Mouse (Mus musculus) heart, embryonic 10.5 days (tissue): ENCODE results near the gene Acadvl. TPM values are rescaled to one million over a fixed set of nuclear protein-coding genes. Genes with fewer than 3 reads are reported as not detected.
A peak's percentile ranks its signal among the peaks of the same experiment; 100 is the strongest.

Experiments
- DNase-seq: peaks from one replicate; pipeline ENCODE4 v3.0.0-alpha.2; 2017; ENCODE audit warnings: low spot score
- H3K27ac ChIP-seq: fragments of 300-500 bp; sonication (generic); 2 replicates; pipeline ENCODE4 v1.5.1; 2016; ENCODE audit warnings: mild to moderate bottlenecking
- H3K27me3 ChIP-seq: fragments of 300-500 bp; sonication (generic); 2 replicates; pipeline ENCODE4 v1.6.1; 2016; ENCODE audit warnings: mild to moderate bottlenecking; ENCODE audit not compliant: poor library complexity, insufficient read depth, severe bottlenecking
- H3K36me3 ChIP-seq: fragments of 300-500 bp; sonication (generic); 2 replicates; pipeline ENCODE4 v1.6.1; 2016; ENCODE audit warnings: mild to moderate bottlenecking, moderate library complexity
- H3K4me1 ChIP-seq: fragments of 300-500 bp; sonication (generic); 2 replicates; pipeline ENCODE4 v1.6.1; 2016; ENCODE audit warnings: mild to moderate bottlenecking
- H3K4me3 ChIP-seq: fragments of 300-500 bp; sonication (generic); 2 replicates; pipeline ENCODE4 v1.5.1; 2016; ENCODE audit warnings: mild to moderate bottlenecking, moderate library complexity
- H3K9me3 ChIP-seq: fragments of 300-500 bp; sonication (generic); 2 replicates; pipeline ENCODE4 v1.6.1; 2016; ENCODE audit warnings: mild to moderate bottlenecking, moderate library complexity
- WGBS: fragments of 180-500 bp; shearing (Covaris S2); methylation state at CpG from one replicate; pipeline ENCODE4 v1.1.7; 2016; 5-methylcytosine and 5-hydroxymethylcytosine counted together
- polyA plus RNA-seq: library from polyadenylated mRNA; unstranded; fragments of >200 nt; fragmentation: Nextera tagmentation; extraction: Ambion mirVana; gene quantifications from 2 replicates; pipeline ENCODE4 v1.2.1, GENCODE M21; 2016

Gene Acadvl
- polyA plus RNA-seq, 1 experiment from 2014 or later = 79.1 TPM

GRCm38 (mm10) chr11:70040184-70040583 is 25.0 kb upstream of the Acadvl start:
- WGBS = 76% methylated on average over 7 of the region's 7 CpGs
- H3K27me3 ChIP-seq = no peaks in the 10 kb centered on the region
- peaks cover 5% of the 10 kb centered on the region for H3K4me1 ChIP-seq
- H3K4me3 ChIP-seq = no peak overlapping the region
- peaks cover 66% of the 10 kb centered on the region for H3K36me3 ChIP-seq
- H3K9me3 ChIP-seq = no peaks in the 10 kb centered on the region
- no peak overlapping the region for H3K27ac ChIP-seq
- DNase-seq = no peak

GRCm38 (mm10) chr11:70039631-70040030 is 24.4 kb upstream of the Acadvl start:
- DNase-seq = no peak
- H3K9me3 ChIP-seq = no peaks in the 10 kb centered on the region
- H3K4me1 ChIP-seq = peaks cover under 1% of the 10 kb centered on the region
- no peak overlapping the region for H3K27ac ChIP-seq
- 89% methylated on average over 10 of the region's 10 CpGs for WGBS
- peaks cover 63% of the 10 kb centered on the region for H3K36me3 ChIP-seq
- H3K27me3 ChIP-seq = no peaks in the 10 kb centered on the region
- H3K4me3 ChIP-seq = no peak overlapping the region

GRCm38 (mm10) chr11:70038174-70038573 is 23.0 kb upstream of the Acadvl start:
- H3K4me1 ChIP-seq = no peaks in the 10 kb centered on the region
- DNase-seq = no peak
- H3K27ac ChIP-seq = no peak overlapping the region
- 73% methylated on average over 7 of the region's 7 CpGs for WGBS
- H3K27me3 ChIP-seq = no peaks in the 10 kb centered on the region
- H3K36me3 ChIP-seq = peaks cover 53% of the 10 kb centered on the region
- no peaks in the 10 kb centered on the region for H3K9me3 ChIP-seq
- no peak overlapping the region for H3K4me3 ChIP-seq

- no peak overlapping the region for H3K27ac ChIP-seq
- no peak overlapping the region for H3K4me3 ChIP-seq
- 93% methylated on average over 11 of the region's 11 CpGs for WGBS
- H3K36me3 ChIP-seq = peaks cover 31% of the 10 kb centered on the region
- peaks cover 12% of the 10 kb centered on the region for H3K27me3 ChIP-seq
- H3K4me1 ChIP-seq = peaks cover 47% of the 10 kb centered on the region
- no peak for DNase-seq
- no peaks in the 10 kb centered on the region for H3K9me3 ChIP-seq
Measured at GRCm38 (mm10) chr11:70031321-70031670, 16.1 kb upstream of the Acadvl start.

- peaks cover 31% of the 10 kb centered on the region for H3K36me3 ChIP-seq
- 92% methylated on average over 28 of the region's 28 CpGs for WGBS
- peaks cover 52% of the 10 kb centered on the region for H3K4me1 ChIP-seq
- no peak overlapping the region for H3K27ac ChIP-seq
- no peak overlapping the region for H3K4me3 ChIP-seq
- DNase-seq = no peak
- peaks cover 12% of the 10 kb centered on the region for H3K27me3 ChIP-seq
- no peaks in the 10 kb centered on the region for H3K9me3 ChIP-seq
Measured at GRCm38 (mm10) chr11:70030651-70031320, 15.6 kb upstream of the Acadvl start.

GRCm38 (mm10) chr11:70029829-70030550 is 14.8 kb upstream of the Acadvl start:
- peak overlapping the region; percentile 54 for H3K4me3 ChIP-seq

GRCm38 (mm10) chr11:70029130-70029801 is 14.1 kb upstream of the Acadvl start:
- peak overlapping the region; percentile 54 for H3K4me3 ChIP-seq
- no peaks in the 10 kb centered on the region for H3K9me3 ChIP-seq
- peak overlapping the region; percentile 62; the same call in 1 of the 2 replicates for H3K27ac ChIP-seq
- under 1% methylated on average over 20 of the region's 20 CpGs for WGBS
- peak; percentile 94 for DNase-seq
- H3K36me3 ChIP-seq = peaks cover 27% of the 10 kb centered on the region
- H3K4me1 ChIP-seq = peaks cover 62% of the 10 kb centered on the region
- H3K27me3 ChIP-seq = peaks cover 12% of the 10 kb centered on the region

More at GRCm38 (mm10) chr11:70029829-70030550, 14.8 kb upstream of the Acadvl start:
- Histone ChIP-seq H3K9me3 (no peaks in the 10 kb centered on the region), H3K4me1 (peaks cover 56% of the 10 kb centered on the region), H3K36me3 (peaks cover 31% of the 10 kb centered on the region), H3K27me3 (peaks cover 12% of the 10 kb centered on the region), H3K27ac (0 out of 2 replicates have a peak overlapping the region, but pooled peaks have one; percentile 0)
- whole genome bisulfite sequencing = 54% methylated on average over 11 of the region's 11 CpGs
- DNase-seq = no peak

GRCm38 (mm10) chr11:70028401-70029129 is 13.4 kb upstream of the Acadvl start:
- Histone ChIP-seq H3K27ac (peak overlapping the region; percentile 62; the same call in 1 of the 2 replicates), H3K4me1 (peaks cover 69% of the 10 kb centered on the region)
- no peak for DNase-seq

GRCm38 (mm10) chr11:70027397-70027796 is 12.2 kb upstream of the Acadvl start:
- Histone ChIP-seq H3K4me1 (peaks cover 77% of the 10 kb centered on the region), H3K9me3 (no peaks in the 10 kb centered on the region), H3K4me3 (peak overlapping the region; percentile 54), H3K27me3 (peaks cover 12% of the 10 kb centered on the region), H3K27ac (peak overlapping the region; percentile 73; the same call in 1 of the 2 replicates), H3K36me3 (peaks cover 21% of the 10 kb centered on the region)
- WGBS = 36% methylated on average over 9 of the region's 9 CpGs
- no peak for DNase-seq

More at GRCm38 (mm10) chr11:70028401-70029129, 13.4 kb upstream of the Acadvl start:
- Histone ChIP-seq H3K4me3 (peak overlapping the region; percentile 54), H3K36me3 (peaks cover 27% of the 10 kb centered on the region), H3K27me3 (peaks cover 12% of the 10 kb centered on the region), H3K9me3 (no peaks in the 10 kb centered on the region)
- 24% methylated on average over 12 of the region's 12 CpGs for WGBS

GRCm38 (mm10) chr11:70026689-70027088 is 11.5 kb upstream of the Acadvl start:
- H3K27me3 ChIP-seq = peaks cover 12% of the 10 kb centered on the region
- peak overlapping the region; percentile 73 for H3K27ac ChIP-seq
- peaks cover 80% of the 10 kb centered on the region for H3K4me1 ChIP-seq
- H3K4me3 ChIP-seq = peak overlapping the region; percentile 54
- no peaks in the 10 kb centered on the region for H3K9me3 ChIP-seq
- DNase-seq = peak; percentile 86
- peaks cover 14% of the 10 kb centered on the region for H3K36me3 ChIP-seq
- under 1% methylated on average over 19 of the region's 19 CpGs for WGBS

GRCm38 (mm10) chr11:70024151-70024514 is 8.9 kb upstream of the Acadvl start:
- 18% methylated on average over 6 of the region's 6 CpGs for WGBS
- peaks cover 85% of the 10 kb centered on the region for H3K4me1 ChIP-seq
- DNase-seq = no peak

GRCm38 (mm10) chr11:70023481-70024150 is 8.4 kb upstream of the Acadvl start:
- DNase-seq = no peak
- peak overlapping the region; percentile 58 for H3K4me3 ChIP-seq
- 5% methylated on average over 24 of the region's 29 CpGs for WGBS
- H3K9me3 ChIP-seq = no peaks in the 10 kb centered on the region
- H3K4me1 ChIP-seq = peaks cover 85% of the 10 kb centered on the region
- peak overlapping the region; percentile 80 for H3K27ac ChIP-seq
- no peaks in the 10 kb centered on the region for H3K36me3 ChIP-seq
- peaks cover 12% of the 10 kb centered on the region for H3K27me3 ChIP-seq

More at GRCm38 (mm10) chr11:70024151-70024514, 8.9 kb upstream of the Acadvl start:
- Histone ChIP-seq H3K27ac (peak overlapping the region; percentile 80), H3K36me3 (no peaks in the 10 kb centered on the region), H3K4me3 (peak overlapping the region; percentile 58), H3K27me3 (peaks cover 12% of the 10 kb centered on the region), H3K9me3 (no peaks in the 10 kb centered on the region)
